Mouse (Mus musculus) hindbrain, embryonic 13.5 days (tissue): ENCODE measurements around the gene Smyd4. TPM values are rescaled to one million over a fixed set of nuclear protein-coding genes. Genes with fewer than 3 reads are reported as not detected.

Experiments used
- ATAC-seq: fragments of 200-750 bp; cut with Nextera tagmentation; 2 replicates; pipeline ENCODE4 v1.8.0; 2017; ENCODE audit warnings: moderate TSS enrichment; ENCODE audit not compliant: low FRiP score
- H3K27ac ChIP-seq: fragments of 300-500 bp; sonication (generic); 2 replicates; pipeline ENCODE4 v1.5.1; 2015; ENCODE audit warnings: inconsistent platforms, mild to moderate bottlenecking, moderate library complexity
- H3K27me3 ChIP-seq: fragments of 300-500 bp; sonication (generic); 2 replicates; pipeline ENCODE4 v1.6.1; 2015; ENCODE audit warnings: mild to moderate bottlenecking, inconsistent platforms
- H3K36me3 ChIP-seq: fragments of 300-500 bp; sonication (generic); 2 replicates; pipeline ENCODE4 v1.6.1; 2015; ENCODE audit warnings: mild to moderate bottlenecking, inconsistent platforms
- H3K4me1 ChIP-seq: fragments of 300-500 bp; sonication (generic); replicated peaks from 2 replicates; pipeline ENCODE4 v1.6.1; 2015; ENCODE audit warnings: inconsistent platforms
- H3K4me2 ChIP-seq: fragments of 300-500 bp; sonication (generic); 2 replicates; pipeline ENCODE4 v1.6.1; 2015; ENCODE audit warnings: inconsistent platforms, mild to moderate bottlenecking, moderate library complexity
- H3K4me3 ChIP-seq: fragments of 300-500 bp; sonication (generic); 2 replicates; pipeline ENCODE4 v1.5.1; 2015; ENCODE audit warnings: mild to moderate bottlenecking, inconsistent platforms
- H3K9ac ChIP-seq: fragments of 300-500 bp; sonication (generic); 2 replicates; pipeline ENCODE4 v1.6.1; 2015; ENCODE audit warnings: mild to moderate bottlenecking, inconsistent platforms
- H3K9me3 ChIP-seq: fragments of 300-500 bp; sonication (generic); 2 replicates; pipeline ENCODE4 v1.6.1; 2016; ENCODE audit warnings: inconsistent platforms
- WGBS: fragments of 180-500 bp; shearing (Covaris S2); methylation state at CpG from one replicate; pipeline ENCODE4 v1.1.7; 2015; 5-methylcytosine and 5-hydroxymethylcytosine counted together
- polyA plus RNA-seq: library from polyadenylated mRNA; unstranded; fragments of >200 nt; fragmentation: Nextera tagmentation; extraction: Ambion mirVana; gene quantifications from 2 replicates; pipeline ENCODE4 v1.2.1, GENCODE M21; 2015

Gene Smyd4
- polyA plus RNA-seq, 1 experiment from 2014 or later = 16.9 TPM

DNA sequence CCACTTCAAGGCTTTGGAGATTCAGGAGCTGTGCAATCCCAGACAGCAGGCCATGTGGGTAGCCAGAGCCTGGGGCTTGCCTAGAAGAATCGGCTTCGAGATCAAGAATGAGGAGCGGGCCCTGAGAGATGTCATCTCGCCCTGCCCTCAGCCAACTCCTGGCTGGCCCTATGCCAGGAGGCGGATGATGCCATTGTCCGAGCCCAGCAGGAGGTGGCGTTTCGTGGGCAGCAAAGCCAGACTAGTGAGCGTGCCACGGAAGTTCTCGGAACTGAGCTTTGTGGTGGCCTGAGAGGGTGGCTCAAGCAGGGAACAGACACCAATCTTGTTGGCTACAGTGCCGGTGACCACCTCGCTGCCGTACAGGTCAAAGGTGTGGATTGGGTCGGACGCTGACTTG, 93.4 kb downstream of the Smyd4 start:
- ATAC-seq = no peak
- Histone ChIP-seq H3K27me3 (no peaks in the 10 kb centered on the region), H3K27ac (no peak overlapping the region), H3K9me3 (no peaks in the 10 kb centered on the region), H3K9ac (no peak overlapping the region), H3K36me3 (peaks cover 63% of the 10 kb centered on the region), H3K4me1 (0 out of 2 replicates have a peak, but pooled peaks cover 7% of the 10 kb centered on the region), H3K4me2 (no peak overlapping the region), H3K4me3 (no peak overlapping the region)
- WGBS = 78% methylated on average over 16 of the region's 16 CpGs

DNA sequence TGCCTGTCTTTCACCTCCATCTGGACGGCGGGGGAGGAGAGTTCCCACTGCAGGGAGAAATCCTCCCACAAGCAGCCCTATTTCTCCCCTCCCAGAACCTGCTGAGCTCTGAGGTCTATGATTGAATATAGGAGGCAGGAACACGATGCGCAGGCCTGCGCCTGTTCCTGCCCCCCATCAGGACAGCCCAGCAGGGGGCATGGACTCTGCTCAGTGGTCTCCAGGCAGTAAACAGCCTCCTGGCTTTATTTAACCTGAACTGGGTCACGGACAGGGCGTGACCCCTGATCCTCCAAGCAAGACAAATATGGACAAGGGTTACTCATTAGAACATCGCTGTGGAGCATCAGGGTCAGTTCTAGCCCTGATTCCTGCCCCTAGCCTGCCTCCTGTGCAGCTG, 95.5 kb downstream of the Smyd4 start:
- no peak overlapping the region for H3K4me3 ChIP-seq
- 0 out of 2 replicates have a peak, but pooled peaks cover 7% of the 10 kb centered on the region for H3K4me1 ChIP-seq
- WGBS = 33% methylated on average over 8 of the region's 8 CpGs
- no peak for ATAC-seq
- peaks cover 84% of the 10 kb centered on the region for H3K36me3 ChIP-seq
- no peak overlapping the region for H3K4me2 ChIP-seq
- no peaks in the 10 kb centered on the region for H3K9me3 ChIP-seq
- H3K9ac ChIP-seq = peak overlapping the region; percentile 26; the same call in 1 of the 2 replicates
- H3K27me3 ChIP-seq = no peaks in the 10 kb centered on the region
- H3K27ac ChIP-seq = no peak overlapping the region

DNA sequence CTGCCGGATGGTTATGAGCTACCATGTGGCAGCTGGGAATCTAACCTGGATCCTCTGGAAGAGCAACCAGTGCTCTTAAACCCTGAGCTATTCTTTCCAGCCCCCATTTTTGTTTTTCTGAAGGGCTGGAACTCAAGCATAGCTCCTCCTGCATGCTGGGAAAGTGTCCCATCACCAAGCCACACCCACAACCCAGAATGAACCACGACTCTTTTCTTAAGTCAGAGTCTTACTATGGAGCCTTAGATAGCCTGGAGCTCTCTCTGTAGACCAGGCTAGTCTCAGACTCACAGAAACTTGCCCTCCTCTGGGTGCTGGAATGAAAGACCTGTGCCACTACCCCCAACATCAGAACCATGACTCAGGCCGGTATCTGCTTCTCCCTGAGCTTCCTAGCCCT, 100.3 kb downstream of the Smyd4 start:
- no peak overlapping the region for H3K4me3 ChIP-seq
- no peaks in the 10 kb centered on the region for H3K9me3 ChIP-seq
- H3K9ac ChIP-seq = no peak overlapping the region
- H3K4me1 ChIP-seq = peaks cover 38% of the 10 kb centered on the region
- no peak overlapping the region for H3K27ac ChIP-seq
- H3K27me3 ChIP-seq = no peaks in the 10 kb centered on the region
- H3K4me2 ChIP-seq = no peak overlapping the region
- ATAC-seq = no peak
- WGBS = 89% methylated on average over 3 of the region's 3 CpGs
- peaks cover 79% of the 10 kb centered on the region for H3K36me3 ChIP-seq

DNA sequence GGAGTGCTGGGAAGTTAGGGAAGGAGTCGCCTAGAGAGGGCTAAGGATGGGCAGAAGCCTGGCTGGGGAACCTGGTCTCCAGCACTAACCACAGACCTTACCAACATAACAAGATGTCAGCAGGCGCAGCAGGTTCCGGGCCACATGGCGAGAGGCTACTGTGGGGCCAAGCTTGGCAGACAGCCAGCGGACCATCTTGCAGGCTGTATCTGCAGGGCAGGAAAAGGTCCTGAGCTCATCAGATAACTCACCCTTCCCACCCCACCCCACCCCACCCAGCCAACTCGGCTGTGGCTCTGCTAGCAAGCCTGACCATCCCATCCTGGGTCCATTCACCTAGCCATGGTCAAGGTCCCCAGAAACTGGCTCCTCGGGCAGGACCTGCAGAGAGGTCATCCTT, 101.5 kb downstream of the Smyd4 start:
- peaks cover 68% of the 10 kb centered on the region for H3K36me3 ChIP-seq

DNA sequence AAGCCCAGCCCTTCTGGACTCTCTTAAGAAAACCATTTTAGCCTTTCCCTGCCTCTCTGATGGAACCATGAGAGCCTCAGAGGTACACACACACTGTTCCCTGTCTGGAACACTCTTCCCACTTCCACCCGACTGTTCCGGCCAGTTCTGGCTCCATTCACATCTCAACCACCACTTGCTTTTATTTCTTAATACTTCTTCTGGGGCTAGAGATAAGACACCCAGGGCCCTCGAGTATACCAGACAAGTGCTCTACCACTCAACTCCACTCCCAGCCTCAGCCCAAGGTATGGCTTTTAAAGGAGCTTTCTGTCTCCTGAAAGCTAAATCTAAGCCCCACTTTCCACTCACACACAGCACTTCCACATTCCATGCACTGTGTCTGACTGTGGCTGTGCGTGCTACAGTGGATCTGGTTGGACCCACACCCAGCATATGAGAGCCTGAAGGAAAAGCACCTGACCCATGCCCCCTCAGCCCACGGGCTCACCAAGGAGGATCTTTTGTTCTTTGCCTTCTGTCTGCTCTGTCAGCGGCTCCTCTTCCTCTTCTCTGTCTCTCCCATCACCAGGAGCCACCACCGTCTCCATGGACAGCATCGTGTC, 102.2 kb downstream of the Smyd4 start:
- H3K27me3 ChIP-seq = no peaks in the 10 kb centered on the region
- WGBS = 85% methylated on average over 8 of the region's 8 CpGs
- peaks cover 48% of the 10 kb centered on the region for H3K4me1 ChIP-seq
- no peak overlapping the region for H3K4me2 ChIP-seq
- peaks cover 60% of the 10 kb centered on the region for H3K36me3 ChIP-seq
- no peak overlapping the region for H3K4me3 ChIP-seq
- no peak overlapping the region for H3K27ac ChIP-seq
- ATAC-seq = no peak
- H3K9me3 ChIP-seq = no peaks in the 10 kb centered on the region
- H3K9ac ChIP-seq = peak overlapping the region; percentile 10

More for the DNA sequence above, 101.5 kb downstream of the Smyd4 start:
- H3K4me2 ChIP-seq = no peak overlapping the region
- 83% methylated on average over 7 of the region's 7 CpGs for WGBS
- H3K27me3 ChIP-seq = no peaks in the 10 kb centered on the region
- peaks cover 42% of the 10 kb centered on the region for H3K4me1 ChIP-seq
- no peak overlapping the region for H3K4me3 ChIP-seq
- H3K9me3 ChIP-seq = no peaks in the 10 kb centered on the region
- no peak for ATAC-seq
- peak overlapping the region; percentile 51; the same call in 1 of the 2 replicates for H3K9ac ChIP-seq
- no peak overlapping the region for H3K27ac ChIP-seq

DNA sequence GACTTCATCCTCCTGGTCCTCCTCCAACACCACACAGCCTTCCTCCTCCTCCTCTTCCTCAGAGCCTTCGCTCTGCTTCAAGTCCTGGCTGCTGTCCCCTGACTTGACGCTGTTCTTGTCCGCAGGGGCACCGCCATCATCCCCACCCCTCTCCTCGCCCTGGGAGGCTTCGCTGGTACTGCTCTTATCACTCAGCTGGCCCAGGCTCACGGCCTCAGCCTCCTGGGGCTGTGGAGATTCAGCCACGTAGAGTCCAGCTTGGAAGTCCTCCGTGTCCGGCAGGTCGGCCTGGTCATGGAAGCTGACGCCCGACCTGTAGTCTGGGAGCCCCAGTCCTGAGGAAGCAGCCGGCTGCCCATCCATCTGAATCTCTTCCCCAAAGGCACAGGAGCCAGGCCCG, 102.7 kb downstream of the Smyd4 start:
- 92% methylated on average over 15 of the region's 15 CpGs for WGBS
- H3K27me3 ChIP-seq = no peaks in the 10 kb centered on the region
- peaks cover 55% of the 10 kb centered on the region for H3K36me3 ChIP-seq

DNA sequence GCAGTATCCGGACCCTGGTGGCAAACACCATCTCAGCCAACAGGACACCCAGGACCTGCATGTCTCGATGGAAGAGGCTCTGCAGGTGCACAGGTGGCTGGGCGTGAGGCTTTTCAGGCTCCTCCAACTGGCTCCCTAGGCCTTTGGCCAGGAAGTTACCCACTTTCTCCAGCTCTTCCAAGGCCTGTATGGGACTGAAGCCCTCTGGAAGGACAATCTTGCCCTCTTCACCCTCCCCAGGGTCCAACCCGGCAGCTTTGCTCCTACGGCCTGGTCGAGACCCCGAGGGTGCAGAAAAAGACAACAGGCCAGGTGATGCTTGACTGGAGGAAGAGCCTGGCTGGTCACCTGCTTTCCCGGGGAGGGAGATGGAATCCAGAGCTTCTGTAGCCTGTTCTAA, 103.8 kb downstream of the Smyd4 start:
- no peak overlapping the region for H3K4me2 ChIP-seq
- no peaks in the 10 kb centered on the region for H3K9me3 ChIP-seq
- peaks cover 47% of the 10 kb centered on the region for H3K36me3 ChIP-seq
- H3K4me3 ChIP-seq = no peak overlapping the region
- peaks cover 48% of the 10 kb centered on the region for H3K4me1 ChIP-seq
- peak overlapping the region; percentile 6; the same call in 1 of the 2 replicates for H3K9ac ChIP-seq
- H3K27me3 ChIP-seq = no peaks in the 10 kb centered on the region
- 91% methylated on average over 8 of the region's 8 CpGs for WGBS
- no peak for ATAC-seq
- no peak overlapping the region for H3K27ac ChIP-seq

More for the DNA sequence above, 102.7 kb downstream of the Smyd4 start:
- H3K4me1 ChIP-seq = peaks cover 48% of the 10 kb centered on the region
- H3K9ac ChIP-seq = peak overlapping the region; percentile 10
- no peak overlapping the region for H3K4me2 ChIP-seq
- no peak overlapping the region for H3K4me3 ChIP-seq
- ATAC-seq = no peak
- H3K27ac ChIP-seq = no peak overlapping the region
- H3K9me3 ChIP-seq = no peaks in the 10 kb centered on the region

DNA sequence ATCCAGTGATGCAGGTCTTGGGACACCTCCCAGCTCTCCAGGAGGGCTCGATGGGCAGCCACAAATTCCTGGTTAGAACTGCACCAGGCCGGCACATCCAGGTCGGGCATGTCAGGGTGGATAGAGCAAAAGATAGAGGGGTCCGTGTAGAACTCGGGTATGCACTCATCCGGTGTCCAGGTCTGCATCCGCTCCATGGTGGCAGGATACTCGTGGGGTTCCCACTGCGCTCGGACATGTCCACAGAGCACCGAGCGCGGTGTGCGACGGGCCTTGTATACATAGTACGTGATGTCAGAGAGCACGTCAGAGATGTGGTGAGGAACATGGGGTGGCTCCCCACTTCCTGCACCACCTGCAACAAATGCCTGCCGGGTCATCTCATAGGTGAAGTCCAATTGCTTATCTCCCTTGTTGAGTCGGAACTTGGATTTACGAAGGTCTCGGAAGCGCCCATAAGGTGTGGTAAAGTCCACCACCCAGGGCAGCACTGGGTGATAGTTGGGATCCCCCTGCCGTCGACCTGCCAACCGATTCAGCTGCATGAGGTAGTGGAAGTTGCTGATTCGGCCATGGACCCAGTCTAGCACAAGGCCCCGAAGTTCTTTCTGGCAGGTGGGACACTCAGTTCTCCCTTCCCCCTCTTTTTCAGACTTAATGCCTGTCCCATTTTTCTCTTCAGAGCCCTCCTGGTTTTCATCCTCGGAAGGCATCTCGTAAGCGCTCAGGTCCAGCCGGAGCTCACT, 104.8 kb downstream of the Smyd4 start:
- Histone ChIP-seq H3K27me3 (no peaks in the 10 kb centered on the region), H3K27ac (no peak overlapping the region), H3K4me2 (peak overlapping the region; percentile 99), H3K4me3 (peak overlapping the region; percentile 78), H3K9me3 (no peaks in the 10 kb centered on the region), H3K36me3 (peaks cover 38% of the 10 kb centered on the region), H3K4me1 (peaks cover 48% of the 10 kb centered on the region), H3K9ac (peak overlapping the region; percentile 87)
- ATAC-seq = no peak
- 95% methylated on average over 31 of the region's 31 CpGs for WGBS

DNA sequence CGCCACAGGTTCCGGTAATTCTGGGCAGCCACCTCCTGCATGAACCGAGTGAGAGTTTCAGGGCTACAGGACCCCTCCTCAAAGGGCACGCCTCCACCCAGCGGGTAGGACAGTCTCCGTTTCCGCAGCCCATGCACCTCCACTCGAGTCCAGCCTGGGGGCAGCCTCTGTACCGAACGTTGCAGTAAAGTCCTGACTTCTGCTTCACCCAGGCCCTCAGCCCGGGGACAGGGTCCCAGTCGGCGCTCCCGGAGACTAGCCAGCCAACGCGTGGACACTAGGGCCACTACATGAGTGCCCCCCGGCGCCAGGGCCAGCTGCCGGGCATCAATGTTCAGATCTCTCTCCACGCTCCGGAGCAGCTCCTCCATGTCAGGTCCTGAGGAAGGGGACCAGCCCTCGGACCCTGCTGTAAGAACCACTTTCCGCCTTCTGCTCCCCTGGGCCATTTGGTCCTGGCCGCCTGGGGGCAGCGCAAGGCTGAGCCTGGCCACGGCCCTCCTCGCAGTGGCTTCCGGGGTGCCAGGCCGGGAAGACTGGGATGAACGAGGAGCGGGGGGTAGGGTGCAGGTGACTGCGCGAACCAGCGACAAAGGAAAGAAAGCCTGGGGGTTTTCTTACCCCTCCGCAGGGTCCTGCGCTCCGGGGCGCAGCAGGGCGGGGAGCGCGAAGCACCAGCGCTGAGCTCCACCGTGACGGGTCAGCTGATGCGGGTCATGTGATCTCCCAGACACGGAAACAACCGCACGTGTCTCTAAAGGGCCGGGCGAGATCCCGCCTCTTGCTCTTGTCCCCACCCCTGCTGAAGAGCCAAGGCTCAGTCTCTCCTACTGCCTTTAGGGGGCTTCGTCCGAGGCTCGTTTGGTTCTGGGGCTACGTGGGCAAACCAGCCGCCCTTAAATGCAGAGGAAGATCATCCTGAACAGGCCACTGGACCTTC, 106.0 kb downstream of the Smyd4 start, which contains the start of gene Wdr81:
TSS of gene Wdr81 (minus strand) at position 727 of the 940 bp plus-strand sequence.
- H3K27ac ChIP-seq = peak within 1 kb of the TSS; percentile 69
- 2% methylated on average over 56 of the region's 56 CpGs for WGBS

More for the DNA sequence above, 106.0 kb downstream of the Smyd4 start, which contains the start of gene Wdr81:
- H3K36me3 ChIP-seq = peaks cover 25% of the 10 kb centered on the region
- peak within 1 kb of the TSS; percentile 87 for H3K9ac ChIP-seq
- peak within 1 kb of the TSS; percentile 99 for H3K4me2 ChIP-seq
- H3K4me1 ChIP-seq = peaks cover 48% of the 10 kb centered on the region
- H3K9me3 ChIP-seq = no peaks in the 10 kb centered on the region
- ATAC-seq = peak; percentile 94
- peak within 1 kb of the TSS; percentile 78 for H3K4me3 ChIP-seq
- H3K27me3 ChIP-seq = no peaks in the 10 kb centered on the region
